Mouse (Mus musculus): ENCODE data around the gene Nemf. TPM values are rescaled to one million over a fixed set of nuclear protein-coding genes. Genes with fewer than 3 reads are reported as not detected.

Gene Nemf
- polyA plus RNA-seq, 1 experiment from 2014 or later, result 84.2 TPM

GRCm38 (mm10) chr12:69298281-69298680 lies 58.7 kb downstream of the Nemf start:
- Histone ChIP-seq H3K36me3 (peaks cover 24% of the 10 kb centered on the region), H3K9ac (no peak overlapping the region), H3K4me1 (peaks cover 29% of the 10 kb centered on the region), H3K27me3 (no peaks in the 10 kb centered on the region), H3K4me2 (peak overlapping the region; percentile 74), H3K9me3 (no peaks in the 10 kb centered on the region), H3K4me3 (peak overlapping the region; percentile 65), H3K27ac (no peak overlapping the region)
- WGBS, result 82% methylated on average over 4 of the region's 4 CpGs
- ATAC-seq (ENCODE audit: borderline replicate concordance, extremely low read depth, low FRiP score, low TSS enrichment), result no peak

GRCm38 (mm10) chr12:69297411-69298150 lies 59.4 kb downstream of the Nemf start:
- peaks cover 18% of the 10 kb centered on the region for H3K36me3 ChIP-seq
- H3K27ac ChIP-seq, result peak overlapping the region; percentile 94
- H3K9ac ChIP-seq, result peak overlapping the region; percentile 79
- H3K4me1 ChIP-seq, result peaks cover 29% of the 10 kb centered on the region
- WGBS, result 13% methylated on average over 20 of the region's 20 CpGs
- H3K4me3 ChIP-seq, result peak overlapping the region; percentile 65
- no peaks in the 10 kb centered on the region for H3K27me3 ChIP-seq
- no peaks in the 10 kb centered on the region for H3K9me3 ChIP-seq
- ATAC-seq (ENCODE audit: borderline replicate concordance, extremely low read depth, low FRiP score, low TSS enrichment), result no peak
- H3K4me2 ChIP-seq, result peak overlapping the region; percentile 74

- H3K27ac ChIP-seq, result peak within 1 kb of the TSS; percentile 94
- peak; percentile 95 for ATAC-seq (ENCODE audit: borderline replicate concordance, extremely low read depth, low FRiP score, low TSS enrichment)
- H3K9me3 ChIP-seq, result no peaks in the 10 kb centered on the region
- peaks cover 29% of the 10 kb centered on the region for H3K4me1 ChIP-seq
- peak within 1 kb of the TSS; percentile 74 for H3K4me2 ChIP-seq
- H3K4me3 ChIP-seq, result peak within 1 kb of the TSS; percentile 65
- under 1% methylated on average over 98 of the region's 98 CpGs for WGBS
- no peaks in the 10 kb centered on the region for H3K27me3 ChIP-seq
- H3K36me3 ChIP-seq, result peaks cover 10% of the 10 kb centered on the region
- peak within 1 kb of the TSS; percentile 79 for H3K9ac ChIP-seq
These were observed 60.2 kb downstream of the Nemf start, which contains the start of gene Klhdc2 for GRCm38 (mm10) chr12:69296511-69297410. Klhdc2 (plus strand) TSS chr12:69296681.

GRCm38 (mm10) chr12:69295651-69296050 lies 61.3 kb downstream of the Nemf start:
- no peak overlapping the region for H3K9ac ChIP-seq
- H3K9me3 ChIP-seq, result no peaks in the 10 kb centered on the region
- H3K27me3 ChIP-seq, result no peaks in the 10 kb centered on the region
- H3K36me3 ChIP-seq, result peaks cover 5% of the 10 kb centered on the region; the same call in 1 of the 2 replicates
- 82% methylated on average over 4 of the region's 4 CpGs for WGBS
- H3K4me3 ChIP-seq, result peak overlapping the region; percentile 65; the same call in 1 of the 2 replicates
- no peak for ATAC-seq (ENCODE audit: borderline replicate concordance, extremely low read depth, low FRiP score, low TSS enrichment)
- H3K27ac ChIP-seq, result peak overlapping the region; percentile 94; the same call in 1 of the 2 replicates
- peak overlapping the region; percentile 74 for H3K4me2 ChIP-seq
- peaks cover 29% of the 10 kb centered on the region for H3K4me1 ChIP-seq

- no peak overlapping the region for H3K27ac ChIP-seq
- no peaks in the 10 kb centered on the region for H3K36me3 ChIP-seq
- 74% methylated on average over 2 of the region's 2 CpGs for WGBS
- no peak overlapping the region for H3K4me2 ChIP-seq
- no peaks in the 10 kb centered on the region for H3K9me3 ChIP-seq
- no peak overlapping the region for H3K9ac ChIP-seq
- no peaks in the 10 kb centered on the region for H3K27me3 ChIP-seq
- no peak for ATAC-seq (ENCODE audit: borderline replicate concordance, extremely low read depth, low FRiP score, low TSS enrichment)
- peaks cover 29% of the 10 kb centered on the region for H3K4me1 ChIP-seq
- no peak overlapping the region for H3K4me3 ChIP-seq
These were observed 62.0 kb downstream of the Nemf start for GRCm38 (mm10) chr12:69294936-69295335.

- Histone ChIP-seq H3K4me2 (no peak overlapping the region), H3K4me3 (no peak overlapping the region), H3K9me3 (no peaks in the 10 kb centered on the region), H3K27me3 (no peaks in the 10 kb centered on the region), H3K36me3 (no peaks in the 10 kb centered on the region), H3K27ac (no peak overlapping the region), H3K9ac (no peak overlapping the region), H3K4me1 (peaks cover 20% of the 10 kb centered on the region)
- no peak for ATAC-seq (ENCODE audit: borderline replicate concordance, extremely low read depth, low FRiP score, low TSS enrichment)
- 36% methylated on average over 2 of the region's 2 CpGs for WGBS
These were observed 63.1 kb downstream of the Nemf start for GRCm38 (mm10) chr12:69293815-69294214.

- no peak overlapping the region for H3K4me3 ChIP-seq
- no peaks in the 10 kb centered on the region for H3K9me3 ChIP-seq
- no peaks in the 10 kb centered on the region for H3K27me3 ChIP-seq
- WGBS, result 82% methylated on average over 6 of the region's 6 CpGs
- no peak overlapping the region for H3K27ac ChIP-seq
- no peaks in the 10 kb centered on the region for H3K36me3 ChIP-seq
- H3K4me2 ChIP-seq, result no peak overlapping the region
- ATAC-seq (ENCODE audit: borderline replicate concordance, extremely low read depth, low FRiP score, low TSS enrichment), result no peak
- no peak overlapping the region for H3K9ac ChIP-seq
- H3K4me1 ChIP-seq, result peaks cover 6% of the 10 kb centered on the region
These were observed 64.6 kb downstream of the Nemf start for GRCm38 (mm10) chr12:69292401-69292800.

- no peak for ATAC-seq (ENCODE audit: borderline replicate concordance, extremely low read depth, low FRiP score, low TSS enrichment)
- Histone ChIP-seq H3K36me3 (no peaks in the 10 kb centered on the region), H3K27ac (no peak overlapping the region), H3K9me3 (no peaks in the 10 kb centered on the region), H3K27me3 (no peaks in the 10 kb centered on the region), H3K4me2 (no peak overlapping the region), H3K9ac (no peak overlapping the region), H3K4me3 (no peak overlapping the region), H3K4me1 (no peaks in the 10 kb centered on the region)
- WGBS, result 69% methylated on average over 9 of the region's 9 CpGs
These were observed 68.3 kb downstream of the Nemf start for GRCm38 (mm10) chr12:69288699-69289098.

- no peaks in the 10 kb centered on the region for H3K36me3 ChIP-seq
- H3K4me3 ChIP-seq, result no peak overlapping the region
- H3K9ac ChIP-seq, result no peak overlapping the region
- H3K27me3 ChIP-seq, result no peaks in the 10 kb centered on the region
- no peak for ATAC-seq (ENCODE audit: borderline replicate concordance, extremely low read depth, low FRiP score, low TSS enrichment)
- no peaks in the 10 kb centered on the region for H3K9me3 ChIP-seq
- WGBS, result 82% methylated on average over 8 of the region's 8 CpGs
- H3K4me2 ChIP-seq, result no peak overlapping the region
- H3K4me1 ChIP-seq, result no peaks in the 10 kb centered on the region
- H3K27ac ChIP-seq, result no peak overlapping the region
These were observed 69.4 kb downstream of the Nemf start for GRCm38 (mm10) chr12:69287535-69287934.

GRCm38 (mm10) chr12:69283146-69283545 lies 73.8 kb downstream of the Nemf start:
- H3K4me2 ChIP-seq, result no peak overlapping the region
- no peak overlapping the region for H3K9ac ChIP-seq
- H3K4me3 ChIP-seq, result no peak overlapping the region
- H3K36me3 ChIP-seq, result no peaks in the 10 kb centered on the region
- no peak for ATAC-seq (ENCODE audit: borderline replicate concordance, extremely low read depth, low FRiP score, low TSS enrichment)
- no peaks in the 10 kb centered on the region for H3K27me3 ChIP-seq
- H3K9me3 ChIP-seq, result no peaks in the 10 kb centered on the region
- no peaks in the 10 kb centered on the region for H3K4me1 ChIP-seq
- WGBS, result 83% methylated on average over 7 of the region's 7 CpGs
- no peak overlapping the region for H3K27ac ChIP-seq

GRCm38 (mm10) chr12:69280915-69281314 lies 76.0 kb downstream of the Nemf start:
- H3K4me3 ChIP-seq, result no peak overlapping the region
- no peak for ATAC-seq (ENCODE audit: borderline replicate concordance, extremely low read depth, low FRiP score, low TSS enrichment)
- 87% methylated on average over 3 of the region's 3 CpGs for WGBS
- no peak overlapping the region for H3K27ac ChIP-seq
- H3K27me3 ChIP-seq, result no peaks in the 10 kb centered on the region
- H3K36me3 ChIP-seq, result no peaks in the 10 kb centered on the region
- H3K4me2 ChIP-seq, result no peak overlapping the region
- H3K9ac ChIP-seq, result no peak overlapping the region
- H3K4me1 ChIP-seq, result no peaks in the 10 kb centered on the region
- H3K9me3 ChIP-seq, result no peaks in the 10 kb centered on the region
